Mouse (Mus musculus): ENCODE data around the gene Prkaa1. TPM values are rescaled to one million over a fixed set of nuclear protein-coding genes. Genes with fewer than 3 reads are reported as not detected.

Prkaa1 gene
- 20.3 TPM for polyA plus RNA-seq (2014; fragmentation: Illumina TruSeq; extraction: RNeasy Lipid Tissue Mini Kit (QIAGEN cat#74804); ENCODE audit: low read depth, low replicate concordance)

DNA sequence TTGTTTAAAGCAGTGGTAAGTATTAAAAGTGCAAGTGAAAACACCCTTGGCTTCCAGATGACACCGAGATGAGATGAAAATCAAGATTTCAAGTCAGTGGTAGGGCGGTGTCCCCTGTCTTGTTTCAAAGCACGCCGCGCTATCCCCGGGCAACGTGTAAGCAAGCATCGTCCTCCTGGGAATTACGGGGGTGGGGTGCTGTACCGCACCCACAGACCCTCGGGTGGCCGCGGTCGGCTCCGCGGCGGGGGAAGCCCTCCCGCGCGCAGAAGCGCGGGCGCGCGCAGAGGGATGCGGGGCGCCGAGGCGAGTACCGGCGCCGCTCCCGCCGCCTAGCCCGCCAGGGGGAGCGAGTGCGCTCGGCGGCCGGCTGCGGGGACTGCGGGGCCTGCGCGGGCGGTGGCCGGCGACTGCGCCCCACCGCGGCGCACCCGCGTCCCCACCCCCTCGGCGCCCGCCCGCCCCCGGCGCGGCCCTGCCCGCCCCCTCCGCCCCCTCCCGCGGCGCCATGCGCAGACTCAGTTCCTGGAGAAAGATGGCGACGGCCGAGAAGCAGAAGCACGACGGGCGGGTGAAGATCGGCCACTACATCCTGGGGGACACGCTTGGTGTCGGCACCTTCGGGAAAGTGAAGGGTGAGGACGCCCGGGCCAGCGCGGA is at the start of gene Prkaa1:
Gene Prkaa1, plus strand, starts transcription at position 501 of the 660 bp plus-strand sequence.

DNA sequence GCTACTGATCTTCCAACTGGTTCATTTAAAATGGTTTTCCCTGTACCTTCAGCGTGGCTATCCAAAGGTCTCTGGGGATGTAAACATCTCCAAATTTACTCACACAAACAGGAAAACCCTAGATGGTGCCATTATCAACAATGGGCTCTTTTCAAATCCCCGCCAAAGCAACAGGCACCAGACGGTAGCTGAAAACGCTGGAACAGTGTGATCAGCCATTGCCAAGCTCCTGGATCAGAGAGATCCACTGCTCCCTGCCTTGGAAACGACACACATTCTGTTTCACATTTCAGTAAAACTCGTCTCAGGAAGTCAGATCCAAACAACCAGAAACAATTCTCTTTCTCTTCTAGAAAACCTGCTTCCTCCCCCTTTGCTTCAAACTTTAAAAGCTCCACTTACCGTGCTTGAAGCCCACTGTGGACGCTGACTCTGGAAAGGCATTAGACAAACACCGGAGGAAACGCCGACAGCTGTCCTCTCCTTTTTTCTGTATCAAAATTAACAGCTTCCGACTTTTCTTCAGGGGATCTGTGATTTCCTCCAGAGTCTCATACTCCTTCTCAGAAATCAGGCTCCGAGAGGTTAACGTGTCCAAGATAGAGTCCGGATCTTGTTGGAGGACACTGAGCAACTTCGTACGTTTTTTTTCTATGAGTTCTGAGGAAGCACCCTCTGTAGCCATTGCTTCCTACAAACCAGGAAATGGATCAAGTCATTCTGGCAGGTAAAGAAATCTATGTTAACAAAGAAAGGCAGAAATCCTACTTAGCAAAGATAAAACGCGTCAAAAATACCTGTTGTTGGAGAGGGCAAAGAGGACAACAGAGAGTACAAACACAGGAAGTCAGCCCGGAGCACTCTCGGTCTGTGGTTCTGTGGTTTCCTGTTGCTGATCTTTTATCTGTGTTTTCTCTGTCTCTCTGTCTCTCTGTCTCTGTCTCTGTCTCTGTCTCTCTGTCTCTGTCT is 35.7 kb upstream of the Prkaa1 start, which contains the start of gene Card6:
Gene Card6, minus strand, starts transcription at position 854 of the 969 bp plus-strand sequence.

DNA sequence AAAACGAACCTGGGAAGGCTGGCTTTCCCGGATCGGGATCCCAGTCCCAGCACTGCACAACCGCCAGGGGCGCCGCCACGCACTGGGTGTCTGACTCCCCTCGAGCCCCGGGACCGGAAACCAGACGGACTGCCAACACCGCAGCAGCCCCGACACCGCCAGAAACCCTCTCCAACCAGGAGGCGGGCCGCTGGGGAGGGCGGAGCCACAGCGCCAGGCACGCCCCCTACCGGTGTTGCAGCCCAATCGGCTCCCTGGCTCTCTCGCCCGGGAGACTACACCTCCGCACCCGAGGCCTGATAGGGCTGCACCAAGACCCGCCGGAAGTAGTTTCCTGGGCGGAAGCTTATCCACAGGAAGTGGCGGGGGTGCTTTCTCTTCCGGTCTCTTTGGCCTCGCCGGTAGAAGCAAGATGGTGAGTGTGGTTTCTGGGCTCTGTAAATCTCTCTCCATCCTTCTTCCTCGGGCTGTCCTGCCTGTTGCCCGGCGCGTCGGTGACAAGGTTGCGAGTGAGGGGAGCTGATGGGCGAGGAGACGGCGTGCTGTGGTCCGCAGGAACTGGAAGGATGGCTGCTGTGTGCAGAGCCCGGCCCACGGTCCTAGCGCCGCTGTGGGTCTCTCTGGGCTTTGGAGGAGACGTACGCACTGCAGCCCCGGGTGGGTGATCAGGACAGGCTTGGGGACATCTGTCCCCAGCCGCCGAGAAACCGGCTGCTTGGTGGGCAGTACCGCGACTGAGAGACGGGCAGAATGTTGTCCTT is 27.2 kb upstream of the Prkaa1 start, which contains the start of gene Rpl37:
Gene Rpl37, plus strand, starts transcription at position 376 of the 761 bp plus-strand sequence.

DNA sequence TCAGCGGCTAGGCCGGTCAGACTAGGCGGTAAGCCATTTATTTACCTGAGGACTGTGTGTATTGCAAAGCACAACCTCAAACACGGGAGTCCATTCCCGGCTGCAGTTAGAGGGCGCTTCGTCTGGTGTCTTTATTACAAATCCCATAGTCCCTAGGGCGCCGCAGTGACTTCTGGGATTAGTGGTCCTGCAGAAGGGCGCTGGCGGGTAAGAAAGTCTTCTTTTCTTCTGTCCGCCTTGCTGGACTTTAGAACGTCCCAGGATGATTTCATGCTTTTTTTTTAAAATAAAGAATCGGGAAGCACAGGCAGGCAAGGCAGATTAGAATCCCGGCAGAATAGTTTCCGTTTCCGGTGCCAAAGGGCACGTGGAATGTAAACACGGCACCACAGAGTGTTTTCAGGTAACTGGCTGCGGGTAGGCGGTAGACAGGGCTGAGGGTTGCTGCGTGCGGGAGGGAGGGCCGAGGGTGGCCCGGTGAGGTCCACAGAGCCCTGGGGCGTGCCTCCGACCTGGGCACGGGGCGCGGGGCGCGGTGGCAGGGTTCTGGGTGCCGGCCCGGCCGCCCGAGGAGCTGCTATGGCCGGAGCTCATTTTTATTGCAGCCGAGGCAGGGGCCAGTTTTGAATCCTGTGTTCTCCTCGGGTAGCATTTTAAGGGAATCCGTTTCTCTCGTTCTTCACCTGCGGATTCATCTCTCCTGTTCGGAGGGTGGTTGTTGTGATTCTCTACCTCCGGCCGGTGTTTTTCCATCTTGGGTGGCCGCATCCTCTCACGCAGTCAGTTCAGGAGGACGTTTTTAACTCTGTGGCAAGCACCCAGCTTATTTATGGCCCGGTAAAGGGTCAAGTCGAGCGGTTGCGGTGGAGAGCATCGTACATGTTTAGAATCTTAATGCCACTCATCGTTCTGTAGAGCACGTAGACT is 42.0 kb downstream of the Prkaa1 start, which contains the start of gene Ttc33:
Gene Ttc33, plus strand, starts transcription at position 160 of the 927 bp plus-strand sequence.

Other genes starting within 250 kb of the Prkaa1 start
- 861 TPM for gene Mroh2b, start 245.1 kb upstream of the Prkaa1 start, polyA plus RNA-seq (2014; fragmentation: Illumina TruSeq; extraction: RNeasy Lipid Tissue Mini Kit (QIAGEN cat#74804); ENCODE audit: low read depth, low replicate concordance)
- gene C7, start 80.1 kb upstream of the Prkaa1 start, polyA plus RNA-seq (2014; fragmentation: Illumina TruSeq; extraction: RNeasy Lipid Tissue Mini Kit (QIAGEN cat#74804); ENCODE audit: low read depth, low replicate concordance) = 72.6 TPM
- 8.7 TPM for gene Card6, start 35.3 kb upstream of the Prkaa1 start, polyA plus RNA-seq (2014; fragmentation: Illumina TruSeq; extraction: RNeasy Lipid Tissue Mini Kit (QIAGEN cat#74804); ENCODE audit: low read depth, low replicate concordance)
- 19.1 TPM for gene Rpl37, start 27.2 kb upstream of the Prkaa1 start, polyA plus RNA-seq (2014; fragmentation: Illumina TruSeq; extraction: RNeasy Lipid Tissue Mini Kit (QIAGEN cat#74804); ENCODE audit: low read depth, low replicate concordance)
- 15.6 TPM for gene Ttc33, start 41.7 kb downstream of the Prkaa1 start, polyA plus RNA-seq (2014; fragmentation: Illumina TruSeq; extraction: RNeasy Lipid Tissue Mini Kit (QIAGEN cat#74804); ENCODE audit: low read depth, low replicate concordance)
- 0.21 TPM for gene Ptger4, start 100.3 kb downstream of the Prkaa1 start, polyA plus RNA-seq (2014; fragmentation: Illumina TruSeq; extraction: RNeasy Lipid Tissue Mini Kit (QIAGEN cat#74804); ENCODE audit: low read depth, low replicate concordance)